ENCODE assay signal across 36 mouse cellular contexts in genomic region chr5:120895231-120895900, GRCm38 (mm10). TPM values are rescaled to one million over a fixed set of nuclear protein-coding genes. Genes with fewer than 3 reads are reported as not detected.
A peak's percentile ranks its signal among the peaks of the same experiment; 100 is the strongest.
DNase-seq lines count a peak whose midpoint lies in the region; ATAC-seq and TF ChIP-seq lines count a peak whose summit lies in the region.
"Had no signal": no experiment of that assay in that cellular context is flagged by ENCODE, and none has a peak within 500 bp of the region (broad histone marks: within the 10 kb centered on the region; RNA-seq: fewer than 3 reads in every experiment).

No protein-coding gene starts in this region.

- H3K27ac ChIP-seq in forebrain, embryonic 14.5 days (ENCODE audit: low read depth, low read length), result no peak overlapping the region
- H3K27ac ChIP-seq in forebrain, postnatal 0 days (ENCODE audit: low read depth, low read length), result no peak overlapping the region
- no peak overlapping the region for H3K27ac ChIP-seq in intestine, embryonic 14.5 days (ENCODE audit: low read depth)
- H3K27ac ChIP-seq in intestine, embryonic 16.5 days (ENCODE audit: low read length), result no peak overlapping the region
- H3K27ac ChIP-seq: forebrain, embryonic 10.5 days; heart, embryonic 15.5 days; hindbrain, embryonic 14.5 days; hindbrain, postnatal 0 days; kidney, embryonic 15.5 days had no signal

- no peak overlapping the region for H3K4me3 ChIP-seq in forebrain, embryonic 14.5 days (ENCODE audit: low read depth, low read length)
- H3K4me3 ChIP-seq in forebrain, postnatal 0 days (ENCODE audit: low read depth, low read length), result no peak overlapping the region
- no peak overlapping the region for H3K4me3 ChIP-seq in intestine, embryonic 14.5 days (ENCODE audit: low read depth, low read length)
- H3K4me3 ChIP-seq in intestine, embryonic 16.5 days (ENCODE audit: low read length), result no peak overlapping the region
- H3K4me3 ChIP-seq: forebrain, embryonic 10.5 days; heart, embryonic 12.5 days; heart, embryonic 15.5 days; kidney, embryonic 15.5 days had no signal

- H3K27me3 ChIP-seq in forebrain, embryonic 14.5 days (replicated peaks; ENCODE audit: control insufficient read depth, insufficient read depth, low read length), result no peaks in the 10 kb centered on the region
- no peaks in the 10 kb centered on the region for H3K27me3 ChIP-seq in forebrain, postnatal 0 days (ENCODE audit: insufficient read depth, low read length)
- H3K27me3 ChIP-seq in intestine, embryonic 14.5 days (replicated peaks; ENCODE audit: control insufficient read depth, insufficient read depth, low read length), result no peaks in the 10 kb centered on the region
- no peaks in the 10 kb centered on the region for H3K27me3 ChIP-seq in intestine, embryonic 16.5 days (replicated peaks; ENCODE audit: control insufficient read depth, insufficient read depth, low read length)
- H3K27me3 ChIP-seq: heart, embryonic 12.5 days; heart, embryonic 15.5 days; kidney, embryonic 15.5 days had no signal

- no peak for ATAC-seq in forebrain, embryonic 14.5 days
- no peak for ATAC-seq in forebrain, postnatal 0 days
- no peak for ATAC-seq in intestine, embryonic 14.5 days (replicated peaks; ENCODE audit: low FRiP score, low TSS enrichment, low read depth)
- no peak for ATAC-seq in intestine, embryonic 16.5 days
- ATAC-seq: forebrain, embryonic 16.5 days; hindbrain, postnatal 0 days; inflammation-experienced regulatory T-cells, adult 6 months had no signal

- no peak for TF ChIP-seq CTCF in forebrain, postnatal 0 days (IDR thresholded peaks at IDR 0.05; ENCODE audit: low read depth)

- H3K4me1 ChIP-seq in forebrain, embryonic 14.5 days (ENCODE audit: control insufficient read depth, insufficient read depth, low read length), result no peaks in the 10 kb centered on the region
- H3K4me1 ChIP-seq in forebrain, postnatal 0 days (ENCODE audit: insufficient read depth), result no peaks in the 10 kb centered on the region
- no peaks in the 10 kb centered on the region for H3K4me1 ChIP-seq in intestine, embryonic 14.5 days (replicated peaks; ENCODE audit: control insufficient read depth, insufficient read depth, low read length)
- no peaks in the 10 kb centered on the region for H3K4me1 ChIP-seq in intestine, embryonic 16.5 days (ENCODE audit: control insufficient read depth, insufficient read depth, low read length)
- H3K4me1 ChIP-seq: forebrain, embryonic 10.5 days; heart, embryonic 12.5 days; heart, embryonic 15.5 days; kidney, embryonic 15.5 days had no signal

- no peak overlapping the region for H3K9ac ChIP-seq in forebrain, embryonic 14.5 days (ENCODE audit: low read length)
- no peak overlapping the region for H3K9ac ChIP-seq in forebrain, postnatal 0 days
- no peak overlapping the region for H3K9ac ChIP-seq in intestine, embryonic 14.5 days (ENCODE audit: low read length)
- H3K9ac ChIP-seq in intestine, embryonic 16.5 days (ENCODE audit: low read depth, low read length), result no peak overlapping the region
- H3K9ac ChIP-seq: heart, embryonic 12.5 days; heart, embryonic 15.5 days; hindbrain, embryonic 14.5 days; kidney, embryonic 15.5 days had no signal

- no peaks in the 10 kb centered on the region for H3K36me3 ChIP-seq in forebrain, embryonic 14.5 days (ENCODE audit: control insufficient read depth, insufficient read depth, low read length)
- H3K36me3 ChIP-seq in forebrain, postnatal 0 days (ENCODE audit: insufficient read depth), result no peaks in the 10 kb centered on the region
- H3K36me3 ChIP-seq in intestine, embryonic 14.5 days (ENCODE audit: control insufficient read depth, insufficient read depth, low read length), result no peaks in the 10 kb centered on the region
- no peaks in the 10 kb centered on the region for H3K36me3 ChIP-seq in intestine, embryonic 16.5 days (ENCODE audit: control insufficient read depth, insufficient read depth, low read length)
- H3K36me3 ChIP-seq: forebrain, embryonic 10.5 days; G1E; heart, embryonic 12.5 days; heart, embryonic 15.5 days; kidney, embryonic 15.5 days had no signal

- H3K4me2 ChIP-seq in forebrain, embryonic 14.5 days (ENCODE audit: low read length), result no peak overlapping the region
- no peak overlapping the region for H3K4me2 ChIP-seq in forebrain, postnatal 0 days (ENCODE audit: low read depth)
- H3K4me2 ChIP-seq in intestine, embryonic 14.5 days (ENCODE audit: low read length), result no peak overlapping the region
- no peak overlapping the region for H3K4me2 ChIP-seq in intestine, embryonic 16.5 days (ENCODE audit: low read depth, low read length)
- H3K4me2 ChIP-seq: heart, embryonic 12.5 days; heart, embryonic 15.5 days; hindbrain, embryonic 14.5 days; kidney, embryonic 15.5 days had no signal

- no peaks in the 10 kb centered on the region for H3K9me3 ChIP-seq in forebrain, embryonic 14.5 days (replicated peaks; ENCODE audit: control insufficient read depth, low read length)
- 0 out of 2 replicates have a peak, but pooled peaks cover 3% of the 10 kb centered on the region for H3K9me3 ChIP-seq in forebrain, postnatal 0 days (ENCODE audit: low read length)
- no peaks in the 10 kb centered on the region for H3K9me3 ChIP-seq in intestine, embryonic 14.5 days (ENCODE audit: control insufficient read depth, low read length)
- H3K9me3 ChIP-seq in intestine, embryonic 16.5 days (ENCODE audit: control insufficient read depth, low read length), result no peaks in the 10 kb centered on the region
- H3K9me3 ChIP-seq: forebrain, embryonic 10.5 days; G1E; heart, embryonic 15.5 days; kidney, embryonic 15.5 days had no signal

- peak; percentile 11 for DNase-seq in forebrain, embryonic 14.5 days (ENCODE audit: low spot score)
- DNase-seq in forebrain, postnatal 0 days, result no peak
- DNase-seq in intestine, embryonic 14.5 days (ENCODE audit: low spot score), result peak; percentile 27
- DNase-seq in ES-CJ7 (ENCODE audit: low read depth, low spot score) (peak; percentile 80), ZHBTc4 (ENCODE audit: low read depth, low spot score) (peak; percentile 91), MN1 (ENCODE audit: low spot score) (no peak)
- DNase-seq in T-cell, adult 2 months (ENCODE audit: low spot score), result no peak
- DNase-seq: adrenal gland, adult 2 months; adrenal gland, postnatal 14 days; B cell, adult 2 months; cerebellum, adult 18-20 months; cerebellum, adult 9-10 months; cerebellum, postnatal 14 days; gastrocnemius, postnatal 25 days; heart, postnatal 10 days; heart, postnatal 4 days; kidney, adult 11 months; kidney, adult 8-10 months had no signal

- 86% methylated on average over 11 of the region's 11 CpGs for WGBS in forebrain, embryonic 14.5 days
- WGBS in forebrain, postnatal 0 days, result 87% methylated on average over 11 of the region's 11 CpGs
- 90% methylated on average over 11 of the region's 11 CpGs for WGBS in intestine, embryonic 14.5 days
- 91% methylated on average over 11 of the region's 11 CpGs for WGBS in intestine, embryonic 16.5 days

RNA-seq across cellular contexts. Expression of gene Oas1g, which starts 8.0 kb away (rescaled TPM):
- polyA plus RNA-seq in forebrain, embryonic 14.5 days (2014; fragmentation: Nextera tagmentation; extraction: Ambion mirVana), result not detected in 2 replicates
- 0.15 and 0.62 TPM in 2 replicates for total RNA-seq in forebrain, postnatal 0 days (2014; rRNA removed)
- 0.23 and 0.40 TPM in 2 replicates for polyA plus RNA-seq in forebrain, postnatal 0 days (2015; fragmentation: Nextera tagmentation; extraction: Ambion mirVana)
- 1.2 TPM in 2 replicates for polyA plus RNA-seq in intestine, embryonic 14.5 days (2014; fragmentation: Nextera tagmentation; extraction: Ambion mirVana)
- 1.5 and 2.6 TPM in 2 replicates for polyA plus RNA-seq in intestine, embryonic 16.5 days (2015; fragmentation: Nextera tagmentation; extraction: Ambion mirVana)
- total RNA-seq: adrenal gland, postnatal 14 days; G1E; gastrocnemius, adult 8-10 months; gastrocnemius, postnatal 25 days; heart, postnatal 10 days; heart, postnatal 4 days had no signal
- polyA plus RNA-seq: embryonic facial prominence, embryonic 11.5 days; forebrain, embryonic 10.5 days; forebrain, embryonic 16.5 days; G1E; heart, embryonic 12.5 days had no signal

RNA-seq across cellular contexts. Expression of gene Oas1a, which starts 12.0 kb away (rescaled TPM):
- polyA plus RNA-seq in forebrain, embryonic 14.5 days (2014; fragmentation: Nextera tagmentation; extraction: Ambion mirVana), result 0.41 and 0.80 TPM in 2 replicates
- total RNA-seq in forebrain, postnatal 0 days (2014; rRNA removed), result 0.77 and 2.0 TPM in 2 replicates
- polyA plus RNA-seq in forebrain, postnatal 0 days (2015; fragmentation: Nextera tagmentation; extraction: Ambion mirVana), result 1.2 and 1.3 TPM in 2 replicates
- 6.0 and 6.6 TPM in 2 replicates for polyA plus RNA-seq in intestine, embryonic 14.5 days (2014; fragmentation: Nextera tagmentation; extraction: Ambion mirVana)
- polyA plus RNA-seq in intestine, embryonic 16.5 days (2015; fragmentation: Nextera tagmentation; extraction: Ambion mirVana), result 8.9 and 9.8 TPM in 2 replicates
- total RNA-seq: gastrocnemius, adult 8-10 months had no signal

RNA-seq across cellular contexts. Expression of gene Oas1d, which starts 19.0 kb away (rescaled TPM):
- polyA plus RNA-seq in forebrain, embryonic 14.5 days (2014; fragmentation: Nextera tagmentation; extraction: Ambion mirVana), result 0.11 and 0.14 TPM in 2 replicates
- total RNA-seq in forebrain, postnatal 0 days (2014; rRNA removed), result 0.15 and 0.48 TPM in 2 replicates
- 0.41 TPM in 1 of 2 replicates, not detected in the other for polyA plus RNA-seq in forebrain, postnatal 0 days (2015; fragmentation: Nextera tagmentation; extraction: Ambion mirVana)
- polyA plus RNA-seq in intestine, embryonic 14.5 days (2014; fragmentation: Nextera tagmentation; extraction: Ambion mirVana), result 0.11 TPM in 1 of 2 replicates, not detected in the other
- 0.06 TPM in 1 of 2 replicates, not detected in the other for polyA plus RNA-seq in intestine, embryonic 16.5 days (2015; fragmentation: Nextera tagmentation; extraction: Ambion mirVana)
- total RNA-seq: adrenal gland, adult 2 months; adrenal gland, postnatal 14 days; CH12.LX; gastrocnemius, adult 8-10 months; gastrocnemius, postnatal 25 days; heart, adult 8-10 months; heart, postnatal 10 days; heart, postnatal 4 days had no signal
- polyA plus RNA-seq: adrenal gland, adult 2 months; embryonic facial prominence, embryonic 11.5 days; embryonic facial prominence, embryonic 14.5 days; forebrain, embryonic 10.5 days; forebrain, embryonic 16.5 days; G1E; gonadal fat pad, adult 2 months; heart, embryonic 12.5 days; heart, embryonic 15.5 days; hindbrain, embryonic 11.5 days; hindbrain, embryonic 14.5 days; inflammation-experienced regulatory T-cells, adult 6 months; kidney, embryonic 15.5 days had no signal

RNA-seq across cellular contexts. Expression of gene Oas1h, which starts 34.1 kb away (rescaled TPM):
- polyA plus RNA-seq in forebrain, embryonic 14.5 days (2014; fragmentation: Nextera tagmentation; extraction: Ambion mirVana), result not detected in 2 replicates
- total RNA-seq in forebrain, postnatal 0 days (2014; rRNA removed), result not detected in 2 replicates
- polyA plus RNA-seq in forebrain, postnatal 0 days (2015; fragmentation: Nextera tagmentation; extraction: Ambion mirVana), result not detected in 2 replicates
- polyA plus RNA-seq in intestine, embryonic 14.5 days (2014; fragmentation: Nextera tagmentation; extraction: Ambion mirVana), result not detected in 2 replicates
- not detected in 2 replicates for polyA plus RNA-seq in intestine, embryonic 16.5 days (2015; fragmentation: Nextera tagmentation; extraction: Ambion mirVana)
- total RNA-seq: adrenal gland, adult 2 months; adrenal gland, postnatal 14 days; CH12.LX; G1E; gastrocnemius, adult 8-10 months; gastrocnemius, postnatal 25 days; heart, adult 8-10 months; heart, postnatal 10 days; heart, postnatal 4 days; hindbrain, postnatal 0 days had no signal
- polyA plus RNA-seq: adrenal gland, adult 2 months; embryonic facial prominence, embryonic 11.5 days; embryonic facial prominence, embryonic 14.5 days; forebrain, embryonic 10.5 days; forebrain, embryonic 16.5 days; frontal cortex, adult 2 months; G1E; gonadal fat pad, adult 2 months; heart, embryonic 12.5 days; heart, embryonic 15.5 days; hindbrain, embryonic 11.5 days; hindbrain, embryonic 14.5 days; hindbrain, postnatal 0 days; inflammation-experienced regulatory T-cells, adult 6 months; kidney, embryonic 15.5 days had no signal

RNA-seq across cellular contexts. Expression of gene Oas1f, which starts 48.2 kb away (rescaled TPM):
- polyA plus RNA-seq in forebrain, embryonic 14.5 days (2014; fragmentation: Nextera tagmentation; extraction: Ambion mirVana), result not detected in 2 replicates
- total RNA-seq in forebrain, postnatal 0 days (2014; rRNA removed), result not detected in 2 replicates
- not detected in 2 replicates for polyA plus RNA-seq in forebrain, postnatal 0 days (2015; fragmentation: Nextera tagmentation; extraction: Ambion mirVana)
- not detected in 2 replicates for polyA plus RNA-seq in intestine, embryonic 14.5 days (2014; fragmentation: Nextera tagmentation; extraction: Ambion mirVana)
- polyA plus RNA-seq in intestine, embryonic 16.5 days (2015; fragmentation: Nextera tagmentation; extraction: Ambion mirVana), result 0.20 TPM in 1 of 2 replicates, not detected in the other
- total RNA-seq: adrenal gland, adult 2 months; adrenal gland, postnatal 14 days; CH12.LX; G1E; gastrocnemius, adult 8-10 months; gastrocnemius, postnatal 25 days; heart, adult 8-10 months; heart, postnatal 10 days; heart, postnatal 4 days; hindbrain, postnatal 0 days had no signal
- polyA plus RNA-seq: adrenal gland, adult 2 months; embryonic facial prominence, embryonic 11.5 days; forebrain, embryonic 10.5 days; forebrain, embryonic 16.5 days; frontal cortex, adult 2 months; G1E; gonadal fat pad, adult 2 months; heart, embryonic 12.5 days; heart, embryonic 15.5 days; hindbrain, embryonic 11.5 days; hindbrain, embryonic 14.5 days; hindbrain, postnatal 0 days; inflammation-experienced regulatory T-cells, adult 6 months; kidney, embryonic 15.5 days had no signal

Comparison
In these comparisons a context has a peak if more than half of its experiments do, and no peak if none do; other contexts are left out.
1. DNase-seq: peak in forebrain, embryonic 14.5 days (single experiment), intestine, embryonic 14.5 days (single experiment), ES-CJ7 (single experiment) and ZHBTc4 (single experiment); none in forebrain, postnatal 0 days (single experiment), T-cell, adult 2 months (single experiment) and MN1 (single experiment).